Mouse (Mus musculus): ENCODE results near the gene Col25a1. TPM values are rescaled to one million over a fixed set of nuclear protein-coding genes. Genes with fewer than 3 reads are reported as not detected.

The Col25a1 gene
- polyA plus RNA-seq, 1 experiment from 2014 or later: 25.0 TPM

DNA sequence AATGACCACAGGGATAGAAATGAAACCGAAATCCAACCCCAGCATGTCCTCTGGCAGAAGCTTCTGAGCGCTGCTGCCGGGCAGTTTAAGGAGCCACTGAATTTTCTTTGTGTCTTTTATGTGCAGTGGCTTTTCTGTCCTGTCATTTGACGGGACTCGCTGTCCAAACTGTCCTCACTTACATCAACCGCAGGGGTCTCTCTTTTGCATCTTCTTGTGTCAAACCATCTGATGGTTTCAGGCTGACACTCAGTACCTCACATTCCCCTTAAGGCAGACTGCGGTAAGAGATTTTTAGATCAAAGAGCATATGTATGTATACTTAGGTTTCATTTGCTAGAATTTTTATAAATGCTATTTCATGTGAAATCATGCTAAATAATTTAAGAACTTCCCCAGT, 318.6 kb downstream of the Col25a1 start:
- Histone ChIP-seq H3K4me1 (peaks cover 9% of the 10 kb centered on the region; the same call in 1 of the 2 replicates), H3K9ac (no peak overlapping the region), H3K27ac (no peak overlapping the region), H3K36me3 (no peaks in the 10 kb centered on the region), H3K4me3 (no peak overlapping the region), H3K4me2 (replicated peaks) (no peak overlapping the region), H3K27me3 (no peaks in the 10 kb centered on the region), H3K9me3 (no peaks in the 10 kb centered on the region)
- no peak for ATAC-seq (ENCODE audit: low FRiP score, low read depth)
- 72% methylated on average over 7 of the region's 7 CpGs for WGBS

DNA sequence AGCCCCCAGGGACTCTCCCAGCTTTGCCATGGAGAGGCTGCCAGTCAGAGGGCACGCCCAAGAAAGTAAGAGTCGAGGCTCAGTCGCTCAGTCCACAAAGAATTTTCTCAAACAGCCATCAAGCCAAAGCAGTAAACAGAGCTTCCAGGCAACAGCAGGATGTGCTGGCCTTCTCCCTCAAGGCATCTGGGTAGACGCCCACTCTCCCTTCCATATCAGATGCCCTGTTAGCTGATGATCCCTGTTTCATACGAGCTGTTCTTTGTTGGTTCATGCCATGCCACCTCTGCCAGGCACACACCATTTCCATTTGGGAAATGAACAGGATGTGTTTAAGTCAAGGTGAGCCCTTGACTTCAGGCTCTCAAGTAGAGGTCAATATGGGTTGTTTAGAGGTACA, 334.1 kb downstream of the Col25a1 start:
- WGBS: 89% methylated on average over 5 of the region's 5 CpGs
- no peak for ATAC-seq (ENCODE audit: low FRiP score, low read depth)

DNA sequence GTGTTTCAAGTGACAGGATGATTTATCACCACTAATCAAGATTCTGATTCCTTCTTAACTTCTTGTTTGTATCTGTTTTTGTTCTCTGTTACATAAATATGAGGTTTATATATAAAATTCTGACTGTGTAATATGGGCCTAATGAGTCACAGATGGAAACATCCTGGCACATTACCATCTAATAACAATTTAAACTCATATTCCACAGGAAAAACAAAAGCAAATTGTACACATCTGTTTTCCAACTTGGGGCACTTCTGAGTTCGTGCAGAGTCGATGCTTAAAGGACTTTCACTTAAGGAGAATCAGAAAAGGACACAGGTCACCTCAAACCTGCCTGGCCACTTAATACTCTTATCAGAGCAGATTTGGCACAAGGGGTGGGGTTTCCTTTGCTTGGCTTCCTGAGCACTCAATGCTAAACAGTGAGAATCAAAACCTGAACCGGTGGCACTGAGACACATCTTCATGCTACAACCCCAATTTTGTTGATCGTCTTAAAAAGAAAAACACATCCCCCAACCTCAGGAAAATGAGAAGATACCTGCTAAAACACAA, 342.0 kb downstream of the Col25a1 start:
- H3K27ac ChIP-seq: no peak overlapping the region
- H3K4me3 ChIP-seq: no peak overlapping the region
- H3K36me3 ChIP-seq: no peaks in the 10 kb centered on the region
- no peak overlapping the region for H3K9ac ChIP-seq
- H3K4me1 ChIP-seq: peaks cover 4% of the 10 kb centered on the region; the same call in 1 of the 2 replicates
- WGBS: 33% methylated on average over 4 of the region's 4 CpGs
- H3K9me3 ChIP-seq: no peaks in the 10 kb centered on the region
- no peak overlapping the region for H3K4me2 ChIP-seq (replicated peaks)
- ATAC-seq (ENCODE audit: low FRiP score, low read depth): no peak
- no peaks in the 10 kb centered on the region for H3K27me3 ChIP-seq

More for the DNA sequence above, 334.1 kb downstream of the Col25a1 start:
- Histone ChIP-seq H3K4me1 (no peaks in the 10 kb centered on the region), H3K27me3 (no peaks in the 10 kb centered on the region), H3K9me3 (peaks cover 8% of the 10 kb centered on the region), H3K9ac (no peak overlapping the region), H3K4me2 (replicated peaks) (no peak overlapping the region), H3K4me3 (no peak overlapping the region), H3K27ac (no peak overlapping the region), H3K36me3 (peaks cover 6% of the 10 kb centered on the region)

DNA sequence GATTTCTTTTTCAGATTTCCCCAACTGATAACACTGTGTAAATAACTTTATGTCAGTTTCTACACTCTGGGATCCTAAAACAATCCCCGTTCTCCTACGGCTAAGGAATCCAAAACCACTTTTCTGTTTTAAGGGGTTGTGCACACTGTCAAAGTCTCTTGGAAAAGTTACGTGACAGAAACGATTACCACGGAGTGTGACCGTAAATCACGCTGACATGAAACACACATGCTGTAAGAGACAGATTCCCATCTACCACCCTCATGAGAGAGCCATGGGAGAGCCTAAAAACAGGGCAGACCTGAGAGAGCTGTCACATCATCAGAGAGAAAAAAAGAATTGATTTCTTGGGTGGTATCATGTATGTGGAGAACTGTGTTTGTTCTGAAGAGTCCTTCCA, 342.7 kb downstream of the Col25a1 start:
- H3K9ac ChIP-seq: no peak overlapping the region
- ATAC-seq (ENCODE audit: low FRiP score, low read depth): no peak
- peaks cover 4% of the 10 kb centered on the region; the same call in 1 of the 2 replicates for H3K4me1 ChIP-seq
- H3K27ac ChIP-seq: no peak overlapping the region
- H3K27me3 ChIP-seq: no peaks in the 10 kb centered on the region
- no peaks in the 10 kb centered on the region for H3K9me3 ChIP-seq
- WGBS: 35% methylated on average over 7 of the region's 7 CpGs
- no peak overlapping the region for H3K4me2 ChIP-seq (replicated peaks)
- no peaks in the 10 kb centered on the region for H3K36me3 ChIP-seq
- no peak overlapping the region for H3K4me3 ChIP-seq

DNA sequence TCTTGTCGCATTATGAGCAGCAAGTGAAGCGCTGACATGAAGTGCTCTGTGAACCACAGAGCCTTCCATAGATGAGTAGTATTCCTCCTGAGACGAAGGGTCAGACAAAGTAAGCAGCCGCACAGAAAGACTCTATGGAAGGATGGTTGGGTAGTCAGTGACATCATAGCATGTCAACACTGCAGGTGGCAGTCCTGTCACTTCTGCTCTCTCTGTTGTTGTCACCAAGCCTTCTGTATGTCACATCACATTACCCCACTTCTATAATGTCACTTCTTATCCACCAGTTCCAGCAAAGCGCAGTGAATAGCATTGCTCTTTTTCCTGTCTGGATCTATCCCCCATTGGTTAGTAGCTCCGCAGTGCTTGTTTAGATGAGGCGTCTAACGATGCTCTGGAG, 351.2 kb downstream of the Col25a1 start:
- WGBS: 93% methylated on average over 8 of the region's 8 CpGs
- H3K27ac ChIP-seq: no peak overlapping the region
- H3K27me3 ChIP-seq: no peaks in the 10 kb centered on the region
- no peak overlapping the region for H3K4me2 ChIP-seq (replicated peaks)
- no peaks in the 10 kb centered on the region for H3K4me1 ChIP-seq
- H3K36me3 ChIP-seq: peaks cover 3% of the 10 kb centered on the region; the same call in 1 of the 2 replicates
- ATAC-seq (ENCODE audit: low FRiP score, low read depth): no peak
- no peak overlapping the region for H3K4me3 ChIP-seq
- H3K9me3 ChIP-seq: no peaks in the 10 kb centered on the region
- H3K9ac ChIP-seq: no peak overlapping the region

DNA sequence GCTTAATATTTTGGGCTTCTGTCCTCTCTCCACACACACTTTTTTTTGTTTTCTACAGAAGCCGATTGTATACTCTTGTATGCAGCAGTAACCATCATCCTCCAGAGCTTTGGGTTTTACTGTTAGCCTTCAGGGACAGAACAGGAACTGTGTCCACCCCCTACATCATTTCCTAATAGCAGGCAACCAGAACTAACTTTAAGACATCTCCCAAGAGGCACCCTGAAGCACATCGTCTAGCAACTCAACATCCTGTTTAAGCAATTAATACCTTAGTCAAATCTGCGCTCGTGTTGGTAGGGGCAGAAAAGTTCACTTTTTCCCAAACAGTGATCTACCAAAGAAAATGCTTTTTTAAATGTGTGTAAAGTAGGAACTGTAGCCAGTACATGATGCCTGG, 357.5 kb downstream of the Col25a1 start:
- no peaks in the 10 kb centered on the region for H3K27me3 ChIP-seq
- WGBS: 49% methylated on average over 4 of the region's 4 CpGs
- no peak overlapping the region for H3K27ac ChIP-seq
- peaks cover 15% of the 10 kb centered on the region; the same call in 1 of the 2 replicates for H3K4me1 ChIP-seq
- no peak overlapping the region for H3K9ac ChIP-seq
- no peaks in the 10 kb centered on the region for H3K9me3 ChIP-seq
- H3K4me2 ChIP-seq (replicated peaks): no peak overlapping the region
- H3K36me3 ChIP-seq: no peaks in the 10 kb centered on the region
- H3K4me3 ChIP-seq: no peak overlapping the region
- ATAC-seq (ENCODE audit: low FRiP score, low read depth): no peak

DNA sequence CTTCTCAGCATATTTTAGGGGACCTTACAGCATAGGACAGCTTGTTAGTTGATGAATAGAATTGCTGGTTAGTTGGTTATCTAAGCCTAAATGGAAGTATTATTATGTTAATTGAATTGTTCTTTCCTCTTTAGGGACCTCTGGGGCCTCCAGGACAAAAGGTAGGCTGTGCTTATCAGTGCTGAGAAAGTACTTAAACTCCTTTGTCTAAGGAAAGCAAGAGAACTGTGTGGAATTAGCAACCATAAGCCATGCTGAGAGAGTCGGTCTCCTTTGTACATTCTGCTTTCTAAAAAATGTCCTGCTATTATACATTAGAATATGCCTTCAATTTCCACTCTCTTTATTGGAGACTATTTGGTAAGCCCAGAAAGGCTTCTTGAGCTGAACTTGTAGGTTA, 362.9 kb downstream of the Col25a1 start:
- no peak for ATAC-seq (ENCODE audit: low FRiP score, low read depth)
- WGBS: 68% methylated on average over 1 of the region's 1 CpGs
- H3K27me3 ChIP-seq: no peaks in the 10 kb centered on the region
- no peak overlapping the region for H3K9ac ChIP-seq
- H3K4me3 ChIP-seq: no peak overlapping the region
- H3K36me3 ChIP-seq: no peaks in the 10 kb centered on the region
- H3K4me2 ChIP-seq (replicated peaks): no peak overlapping the region
- H3K4me1 ChIP-seq: peaks cover 23% of the 10 kb centered on the region; the same call in 1 of the 2 replicates
- H3K27ac ChIP-seq: no peak overlapping the region
- H3K9me3 ChIP-seq: no peaks in the 10 kb centered on the region

DNA sequence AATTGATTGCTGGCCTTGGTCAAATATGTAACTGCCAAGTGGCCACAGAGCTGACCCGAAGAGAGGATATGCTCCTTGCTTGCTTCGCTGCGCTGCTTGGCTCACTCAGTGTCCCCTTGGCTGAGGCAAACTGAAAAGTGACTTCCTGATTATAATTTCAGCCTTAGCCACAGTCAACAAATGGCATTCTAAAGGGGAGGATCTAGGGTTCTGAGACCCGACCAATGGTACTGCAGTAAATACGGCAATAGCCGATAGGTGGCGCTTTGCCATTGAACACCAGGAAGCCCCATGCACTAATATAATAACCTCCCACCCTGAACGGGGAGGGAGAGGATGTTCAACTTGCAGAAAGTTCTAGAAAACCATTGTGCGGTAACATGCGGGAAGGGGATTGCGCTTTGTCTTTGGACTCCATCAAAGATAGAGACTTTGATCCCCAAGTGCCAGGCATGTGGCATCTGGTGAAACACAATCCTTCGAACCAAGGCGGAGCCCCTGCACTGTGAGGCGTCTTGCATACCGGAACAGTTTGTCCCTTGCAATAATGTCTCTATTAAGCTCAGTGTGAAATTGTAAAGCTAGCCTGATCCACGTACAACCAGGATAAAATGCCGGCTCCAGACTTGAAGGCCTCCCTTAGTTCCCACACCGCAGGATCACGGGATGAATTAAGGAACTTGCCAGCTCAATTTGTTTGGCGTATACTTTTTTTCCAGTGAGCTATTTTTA, 363.5 kb downstream of the Col25a1 start:
- Histone ChIP-seq H3K36me3 (no peaks in the 10 kb centered on the region), H3K4me1 (peaks cover 23% of the 10 kb centered on the region; the same call in 1 of the 2 replicates), H3K9me3 (no peaks in the 10 kb centered on the region), H3K4me2 (replicated peaks) (no peak overlapping the region), H3K27me3 (no peaks in the 10 kb centered on the region), H3K4me3 (no peak overlapping the region), H3K27ac (no peak overlapping the region), H3K9ac (no peak overlapping the region)
- 66% methylated on average over 20 of the region's 20 CpGs for WGBS
- peak; percentile 66; the same call in 1 of the 2 replicates for ATAC-seq (ENCODE audit: low FRiP score, low read depth)

DNA sequence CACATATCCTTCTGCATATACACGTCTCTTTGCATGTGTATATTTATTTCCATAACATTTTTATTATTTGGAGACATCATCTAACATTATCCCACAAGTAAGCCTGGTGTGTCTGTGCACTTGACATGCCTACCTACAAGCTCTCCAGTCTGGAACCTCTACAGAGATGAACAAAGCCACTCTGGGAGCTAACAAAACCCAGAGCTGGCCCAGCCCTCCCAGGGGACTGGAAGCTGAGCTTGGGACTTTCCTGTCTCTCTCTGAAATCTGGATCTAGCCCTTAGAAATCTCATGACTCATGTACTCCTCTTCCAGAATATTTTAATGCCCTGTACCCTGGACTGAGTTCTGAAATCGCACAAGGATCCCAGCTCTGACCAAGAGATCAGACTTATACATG, 365.7 kb downstream of the Col25a1 start:
- Histone ChIP-seq H3K27ac (no peak overlapping the region), H3K27me3 (no peaks in the 10 kb centered on the region), H3K9me3 (no peaks in the 10 kb centered on the region), H3K36me3 (no peaks in the 10 kb centered on the region), H3K4me2 (replicated peaks) (no peak overlapping the region), H3K4me1 (peaks cover 23% of the 10 kb centered on the region; the same call in 1 of the 2 replicates), H3K4me3 (no peak overlapping the region), H3K9ac (no peak overlapping the region)
- WGBS: 82% methylated on average over 2 of the region's 2 CpGs
- no peak for ATAC-seq (ENCODE audit: low FRiP score, low read depth)

DNA sequence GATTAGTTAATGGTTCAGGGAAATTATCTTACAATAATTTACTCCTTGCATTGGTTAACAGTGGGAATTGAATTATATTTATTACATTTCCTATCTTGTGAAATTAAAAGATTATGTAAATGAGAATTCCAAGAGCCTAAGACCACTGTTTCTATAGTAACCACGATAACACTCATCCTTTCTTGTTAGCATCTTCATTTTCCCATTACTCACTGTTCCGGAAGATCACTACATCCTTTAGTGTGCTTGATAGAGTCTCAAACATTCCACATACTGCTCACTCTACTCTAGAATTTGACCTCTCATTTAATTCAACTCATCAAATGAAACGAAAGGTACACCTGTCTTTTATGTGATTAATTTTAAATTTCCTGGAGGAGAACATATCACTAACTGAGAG, 370.4 kb downstream of the Col25a1 start:
- 88% methylated on average over 3 of the region's 3 CpGs for WGBS

DNA sequence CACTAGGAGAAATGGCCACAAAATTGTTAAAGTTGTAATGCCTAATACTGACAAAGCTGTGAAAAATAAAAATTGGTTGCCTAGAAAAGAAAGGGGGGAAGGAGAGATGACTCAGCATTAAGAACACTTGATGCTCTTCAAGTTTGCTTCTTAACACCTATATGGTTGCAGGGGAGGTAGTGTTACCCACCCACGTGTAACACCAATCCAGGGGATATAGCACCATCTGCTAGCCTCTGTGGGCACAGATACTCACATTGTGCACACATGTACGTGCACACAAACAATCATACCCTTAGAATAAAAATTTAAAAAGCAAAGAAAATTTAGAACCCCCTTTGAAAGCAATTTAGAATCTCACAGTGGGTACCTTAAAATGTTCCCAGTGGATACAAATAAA, 377.0 kb downstream of the Col25a1 start:
- no peak for ATAC-seq (ENCODE audit: low FRiP score, low read depth)
- H3K4me3 ChIP-seq: no peak overlapping the region
- no peak overlapping the region for H3K27ac ChIP-seq
- H3K4me2 ChIP-seq (replicated peaks): no peak overlapping the region
- no peaks in the 10 kb centered on the region for H3K9me3 ChIP-seq
- WGBS: 84% methylated on average over 2 of the region's 2 CpGs
- no peaks in the 10 kb centered on the region for H3K4me1 ChIP-seq
- H3K9ac ChIP-seq: no peak overlapping the region
- no peaks in the 10 kb centered on the region for H3K27me3 ChIP-seq
- H3K36me3 ChIP-seq: no peaks in the 10 kb centered on the region

More for the DNA sequence above, 370.4 kb downstream of the Col25a1 start:
- Histone ChIP-seq H3K9me3 (no peaks in the 10 kb centered on the region), H3K4me3 (no peak overlapping the region), H3K4me2 (replicated peaks) (no peak overlapping the region), H3K9ac (no peak overlapping the region), H3K36me3 (no peaks in the 10 kb centered on the region), H3K4me1 (no peaks in the 10 kb centered on the region), H3K27me3 (no peaks in the 10 kb centered on the region), H3K27ac (no peak overlapping the region)
- no peak for ATAC-seq (ENCODE audit: low FRiP score, low read depth)

DNA sequence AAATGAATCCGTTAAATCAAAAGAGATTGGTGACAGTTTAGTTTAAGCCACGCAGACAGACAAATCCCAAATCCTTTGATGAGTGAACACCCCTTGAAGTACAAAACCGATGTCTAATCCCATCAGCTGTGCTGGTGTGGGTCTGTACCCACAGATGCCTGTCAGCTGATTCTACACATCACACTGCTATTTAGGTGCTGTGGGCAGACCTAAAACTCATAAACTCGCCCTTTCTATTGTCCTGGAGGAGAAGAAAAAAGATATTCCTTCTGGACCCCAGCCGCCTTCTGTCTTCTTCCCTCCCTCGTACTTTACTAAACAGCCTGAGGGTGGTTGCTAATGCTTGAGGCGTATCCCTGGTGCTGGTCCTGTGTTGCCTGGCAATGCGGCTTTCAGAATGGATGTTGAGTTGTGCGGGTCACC, 387.2 kb downstream of the Col25a1 start:
- Histone ChIP-seq H3K4me1 (peaks cover 3% of the 10 kb centered on the region; the same call in 1 of the 2 replicates), H3K36me3 (no peaks in the 10 kb centered on the region), H3K4me2 (replicated peaks) (no peak overlapping the region), H3K4me3 (no peak overlapping the region), H3K27ac (no peak overlapping the region), H3K27me3 (peaks cover 10% of the 10 kb centered on the region; the same call in 1 of the 2 replicates), H3K9me3 (no peaks in the 10 kb centered on the region), H3K9ac (no peak overlapping the region)
- 60% methylated on average over 9 of the region's 9 CpGs for whole genome bisulfite sequencing
- ATAC-seq (ENCODE audit: low FRiP score, low read depth): no peak
